Mouse (Mus musculus): Measurements from ENCODE around the gene Btrc. TPM values are rescaled to one million over a fixed set of nuclear protein-coding genes. Genes with fewer than 3 reads are reported as not detected.

The Btrc gene
- 47.6 and 54.5 TPM in 2 replicates for polyA plus RNA-seq (2012; rRNA removed)

DNA sequence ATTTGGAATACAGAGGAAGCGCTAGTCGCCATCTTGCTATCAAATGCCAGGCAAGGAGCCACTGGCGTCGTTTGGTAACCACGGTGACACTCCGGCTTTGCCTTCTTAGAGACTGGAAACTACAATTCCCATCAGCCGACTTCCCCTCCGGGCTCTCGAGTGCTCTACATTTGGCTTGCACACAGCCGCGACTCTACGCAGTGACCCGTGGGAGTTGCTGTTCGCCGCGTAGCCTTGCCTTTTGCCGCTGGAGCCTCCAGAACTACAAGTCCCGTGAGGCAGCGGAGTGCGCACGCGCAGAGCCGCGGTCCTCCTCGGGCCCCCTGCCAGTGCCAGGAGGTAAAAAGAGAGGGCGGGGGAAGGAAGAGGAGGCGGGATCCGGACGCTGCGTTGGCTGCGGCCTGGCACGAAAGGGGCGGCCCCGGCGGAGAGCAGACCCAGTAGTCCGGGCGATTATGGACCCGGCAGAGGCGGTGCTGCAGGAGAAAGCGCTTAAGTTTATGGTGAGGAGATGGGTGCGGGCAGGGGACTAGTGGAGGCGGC is at the start of gene Btrc:
Gene Btrc, plus strand, starts transcription at position 351 of the 543 bp plus-strand sequence.

DNA sequence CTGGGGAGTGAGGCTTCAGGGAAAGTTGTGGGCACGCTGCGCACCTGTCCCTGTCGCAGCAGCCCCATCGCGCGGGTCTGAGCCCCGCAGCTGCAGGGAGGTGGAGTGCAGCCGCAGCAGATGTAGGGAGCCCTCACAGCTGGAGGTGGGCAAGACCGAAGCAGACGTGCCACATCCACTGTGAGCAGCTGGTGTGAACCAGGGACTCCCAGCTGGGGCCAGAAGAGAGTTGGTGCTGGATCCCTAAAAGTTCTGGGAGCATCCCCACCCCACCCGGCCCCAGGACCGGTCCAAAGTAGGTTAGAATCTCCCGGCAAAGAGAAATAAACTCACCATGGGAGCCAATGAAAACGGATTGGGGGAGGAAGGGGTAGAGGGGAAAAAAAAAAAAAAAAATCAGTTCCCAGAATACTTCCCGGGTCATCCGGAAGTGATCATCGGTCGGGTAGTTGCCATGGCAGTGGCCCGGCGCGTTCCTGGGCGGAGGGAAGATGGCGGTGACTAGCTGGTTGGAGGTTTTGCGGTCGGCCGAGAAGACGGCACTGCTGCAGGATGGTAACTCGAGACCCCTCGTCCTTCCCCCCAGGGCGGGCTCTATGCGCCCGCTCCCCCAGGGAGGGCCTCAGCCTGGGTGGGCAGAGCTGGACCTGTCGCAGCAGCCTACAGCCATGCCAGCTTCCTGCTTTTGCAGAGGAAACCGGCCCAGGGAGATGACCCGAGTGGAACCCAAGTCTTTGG is 196.8 kb downstream of the Btrc start, which contains the start of the genes Poll and Gm17018:
Gene Poll, minus strand, starts transcription at position 379 of the 738 bp plus-strand sequence.
Gene Gm17018, plus strand, starts transcription at position 463 of the 738 bp plus-strand sequence.

Other genes with a start within 250 kb of the Btrc start
- gene Tlx1, start 213.1 kb upstream of the Btrc start, polyA plus RNA-seq (2012; rRNA removed), result 1.0 and 1.7 TPM in 2 replicates
- 0.06 and 3.5 TPM in 2 replicates for gene Lbx1, start 127.9 kb upstream of the Btrc start, polyA plus RNA-seq (2012; rRNA removed)
- gene Poll, start 196.8 kb downstream of the Btrc start, polyA plus RNA-seq (2012; rRNA removed), result 14.6 and 15.0 TPM in 2 replicates
- 25.1 and 36.2 TPM in 2 replicates for gene Gm17018, start 196.9 kb downstream of the Btrc start, polyA plus RNA-seq (2012; rRNA removed)

Data from central nervous system, embryonic 11.5 days (tissue).